Mouse (Mus musculus) neural tube, embryonic 12.5 days (tissue): ENCODE measurements at regions not wholly inside any gene's neighbourhood (a gene's known extent, or its start where the extent isn't known, plus 50 kb on each side); places are given as distances from the start of the nearest gene placed in this dataset.

Experiments used
- ATAC-seq: fragments of 200-750 bp; cut with Nextera tagmentation; 2 replicates; pipeline ENCODE4 v1.8.0; 2017; ENCODE audit warnings: low read depth, mild to moderate bottlenecking, moderate TSS enrichment, moderate library complexity; ENCODE audit not compliant: low FRiP score
- H3K27ac ChIP-seq: fragments of 300-500 bp; sonication (generic); 2 replicates; pipeline ENCODE4 v1.5.1; 2016
- H3K27me3 ChIP-seq: fragments of 300-500 bp; sonication (generic); replicated peaks from 2 replicates; pipeline ENCODE4 v1.6.1; 2016; ENCODE audit warnings: mild to moderate bottlenecking
- H3K36me3 ChIP-seq: fragments of 300-500 bp; sonication (generic); 2 replicates; pipeline ENCODE4 v1.6.1; 2016; ENCODE audit warnings: mild to moderate bottlenecking
- H3K4me1 ChIP-seq: fragments of 300-500 bp; sonication (generic); 2 replicates; pipeline ENCODE4 v1.6.1; 2016
- H3K4me2 ChIP-seq: fragments of 300-500 bp; sonication (generic); replicated peaks from 2 replicates; pipeline ENCODE4 v1.6.1; 2016; ENCODE audit warnings: mild to moderate bottlenecking
- H3K4me3 ChIP-seq: fragments of 300-500 bp; sonication (generic); 2 replicates; pipeline ENCODE4 v1.5.1; 2016
- H3K9ac ChIP-seq: fragments of 300-500 bp; sonication (generic); 2 replicates; pipeline ENCODE4 v1.6.1; 2016; ENCODE audit warnings: mild to moderate bottlenecking
- H3K9me3 ChIP-seq: fragments of 300-500 bp; sonication (generic); 2 replicates; pipeline ENCODE4 v1.6.1; 2016; ENCODE audit warnings: mild to moderate bottlenecking
- WGBS: fragments of 180-500 bp; shearing (Covaris S2); methylation state at CpG from one replicate; pipeline ENCODE4 v1.1.7; 2016; 5-methylcytosine and 5-hydroxymethylcytosine counted together

DNA sequence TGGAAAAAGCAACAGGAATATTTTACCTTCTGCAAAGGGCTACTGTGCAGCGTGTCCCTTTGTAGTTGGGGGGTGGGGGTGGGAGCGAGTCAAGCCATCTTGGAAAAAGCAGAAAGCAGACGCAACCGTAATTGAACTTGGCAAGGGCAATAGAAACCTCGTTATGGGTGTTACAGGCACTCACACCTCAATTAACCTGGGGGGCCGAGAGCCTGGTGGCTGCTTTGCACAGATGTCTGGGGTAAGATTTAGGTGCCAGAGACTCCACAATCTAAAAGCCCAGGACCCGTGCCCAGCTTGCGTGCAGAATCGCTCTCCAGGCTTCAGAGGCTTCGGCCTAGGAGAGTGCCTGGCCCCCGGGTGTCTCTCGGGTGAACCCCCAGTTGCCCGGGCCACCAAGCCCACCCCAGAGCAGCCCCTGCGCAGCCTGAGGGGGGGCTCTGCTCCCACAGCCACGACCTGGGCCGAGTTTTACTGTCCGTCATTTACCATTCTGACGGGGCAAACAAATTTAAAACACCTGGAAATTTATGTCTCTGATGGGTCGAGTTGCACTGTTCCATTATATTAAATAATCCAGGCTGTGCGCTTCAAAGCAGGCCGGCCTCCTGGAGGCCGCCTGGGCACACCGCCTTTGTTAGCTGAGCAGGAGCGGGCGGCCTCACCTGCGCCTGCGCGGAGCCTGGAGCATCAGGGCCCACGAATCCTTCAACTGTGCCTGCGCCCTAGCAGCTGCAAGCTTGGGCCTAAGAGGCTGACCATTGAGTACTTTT, 212.4 kb downstream of the Srbd1 start:
- WGBS: 73% methylated on average over 30 of the region's 30 CpGs
- Histone ChIP-seq H3K27me3 (no peaks in the 10 kb centered on the region), H3K36me3 (no peaks in the 10 kb centered on the region), H3K4me3 (no peak overlapping the region), H3K9ac (no peak overlapping the region), H3K27ac (no peak overlapping the region), H3K4me2 (no peak overlapping the region), H3K9me3 (no peaks in the 10 kb centered on the region), H3K4me1 (0 out of 2 replicates have a peak, but pooled peaks cover 8% of the 10 kb centered on the region)
- no peak for ATAC-seq

DNA sequence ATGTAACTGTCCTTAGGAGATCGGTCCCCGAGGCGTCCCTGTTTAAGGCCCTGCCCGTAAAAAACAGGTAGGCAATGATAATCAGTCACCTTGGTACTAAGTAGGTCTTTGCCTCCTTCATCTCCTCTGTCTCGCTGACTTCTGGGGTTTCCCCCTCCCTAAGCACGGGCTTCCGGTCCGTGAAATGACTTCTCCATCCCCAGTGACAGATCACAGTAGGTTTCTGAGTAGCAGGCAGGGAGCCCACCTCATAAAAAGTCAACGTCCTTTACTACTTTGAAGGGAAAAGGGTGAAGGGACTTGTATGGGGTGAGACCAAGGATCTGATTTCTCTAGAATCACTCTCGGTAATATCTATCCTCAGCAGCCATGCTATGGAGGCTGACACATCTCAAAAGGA, 213.0 kb downstream of the Srbd1 start:
- WGBS: 73% methylated on average over 10 of the region's 10 CpGs
- ATAC-seq: no peak

DNA sequence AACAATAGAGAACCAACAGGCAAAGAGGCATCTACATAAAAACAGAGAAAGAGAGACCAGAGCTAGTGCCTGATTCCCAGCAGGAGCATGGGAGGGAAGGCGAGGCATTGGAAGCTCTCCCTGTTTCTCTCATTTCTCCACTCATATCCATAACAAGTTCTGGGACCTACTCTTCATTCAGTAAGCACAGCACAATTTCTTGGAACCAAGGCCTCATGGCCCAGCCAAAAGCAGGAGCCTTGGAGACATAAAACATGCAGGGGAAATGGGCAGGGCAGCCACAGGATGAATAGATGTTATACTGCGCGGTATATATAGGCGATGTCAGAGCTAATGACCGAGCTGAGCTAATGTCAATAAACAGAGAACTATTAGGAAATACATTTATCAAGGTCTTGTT, 214.2 kb downstream of the Srbd1 start:
- Histone ChIP-seq H3K4me2 (no peak overlapping the region), H3K27ac (no peak overlapping the region), H3K9ac (no peak overlapping the region), H3K4me3 (no peak overlapping the region), H3K4me1 (0 out of 2 replicates have a peak, but pooled peaks cover 8% of the 10 kb centered on the region), H3K27me3 (no peaks in the 10 kb centered on the region), H3K36me3 (no peaks in the 10 kb centered on the region), H3K9me3 (no peaks in the 10 kb centered on the region)
- ATAC-seq: no peak
- 80% methylated on average over 5 of the region's 5 CpGs for WGBS

More for the DNA sequence above, 213.0 kb downstream of the Srbd1 start:
- no peaks in the 10 kb centered on the region for H3K27me3 ChIP-seq
- H3K4me2 ChIP-seq: no peak overlapping the region
- no peaks in the 10 kb centered on the region for H3K36me3 ChIP-seq
- 0 out of 2 replicates have a peak, but pooled peaks cover 8% of the 10 kb centered on the region for H3K4me1 ChIP-seq
- H3K9me3 ChIP-seq: no peaks in the 10 kb centered on the region
- H3K9ac ChIP-seq: no peak overlapping the region
- H3K27ac ChIP-seq: no peak overlapping the region
- no peak overlapping the region for H3K4me3 ChIP-seq

DNA sequence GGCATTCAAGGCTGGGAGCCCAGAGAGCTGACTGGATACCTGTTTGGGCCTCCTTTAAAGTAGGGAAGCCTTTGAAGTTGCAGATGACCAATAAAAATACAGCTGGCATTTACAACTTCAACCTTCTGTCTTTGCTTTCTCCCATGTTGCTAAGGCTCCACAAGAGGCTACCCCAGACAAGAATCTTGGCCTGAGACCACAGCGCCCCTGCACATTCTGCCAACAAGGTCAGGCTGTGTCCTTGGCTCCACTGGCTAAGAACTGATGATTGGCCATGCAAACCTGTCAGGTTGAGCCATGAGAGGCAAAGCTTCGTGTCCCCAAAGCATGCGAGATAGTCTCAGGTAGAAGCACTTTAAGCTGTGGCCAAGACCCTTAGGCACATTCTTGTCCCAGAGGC, 214.6 kb downstream of the Srbd1 start:
- WGBS: 83% methylated on average over 3 of the region's 3 CpGs
- H3K9ac ChIP-seq: no peak overlapping the region
- H3K27me3 ChIP-seq: no peaks in the 10 kb centered on the region

DNA sequence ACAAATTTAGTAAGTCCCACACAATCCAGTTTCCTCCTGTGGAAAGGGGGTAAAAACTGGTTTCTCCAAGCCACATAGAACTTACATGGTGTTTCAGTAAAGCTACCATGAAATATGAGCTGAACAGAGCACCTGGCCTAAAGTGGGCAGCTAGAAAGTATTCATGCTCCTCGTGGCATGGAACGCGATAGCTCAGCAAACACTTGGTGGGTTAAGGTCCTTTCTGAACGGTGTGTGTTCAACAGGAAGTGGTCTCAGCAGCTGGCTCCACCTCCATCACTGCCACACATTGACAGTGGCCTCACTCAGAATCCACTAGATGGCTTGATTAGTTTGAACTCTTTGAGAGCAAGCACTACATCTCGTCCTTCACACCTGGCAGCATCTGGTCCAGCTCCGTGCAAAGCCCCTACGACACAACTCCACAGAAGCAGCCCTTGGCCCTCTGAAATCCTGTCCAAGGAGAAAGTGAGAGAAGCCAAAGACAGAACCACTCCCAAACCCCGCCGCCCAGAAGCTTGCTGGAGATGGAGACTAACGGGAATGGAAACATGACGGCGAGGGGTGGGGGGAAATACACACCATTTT, 215.2 kb downstream of the Srbd1 start:
- H3K9ac ChIP-seq: no peak overlapping the region
- no peaks in the 10 kb centered on the region for H3K36me3 ChIP-seq
- H3K4me2 ChIP-seq: no peak overlapping the region
- no peak overlapping the region for H3K27ac ChIP-seq
- no peaks in the 10 kb centered on the region for H3K27me3 ChIP-seq
- no peaks in the 10 kb centered on the region for H3K9me3 ChIP-seq
- no peak for ATAC-seq
- no peaks in the 10 kb centered on the region for H3K4me1 ChIP-seq
- no peak overlapping the region for H3K4me3 ChIP-seq
- 85% methylated on average over 12 of the region's 12 CpGs for WGBS

More for the DNA sequence above, 214.6 kb downstream of the Srbd1 start:
- Histone ChIP-seq H3K4me3 (no peak overlapping the region), H3K4me1 (0 out of 2 replicates have a peak, but pooled peaks cover 3% of the 10 kb centered on the region), H3K27ac (no peak overlapping the region), H3K9me3 (no peaks in the 10 kb centered on the region), H3K4me2 (no peak overlapping the region), H3K36me3 (no peaks in the 10 kb centered on the region)
- no peak for ATAC-seq

DNA sequence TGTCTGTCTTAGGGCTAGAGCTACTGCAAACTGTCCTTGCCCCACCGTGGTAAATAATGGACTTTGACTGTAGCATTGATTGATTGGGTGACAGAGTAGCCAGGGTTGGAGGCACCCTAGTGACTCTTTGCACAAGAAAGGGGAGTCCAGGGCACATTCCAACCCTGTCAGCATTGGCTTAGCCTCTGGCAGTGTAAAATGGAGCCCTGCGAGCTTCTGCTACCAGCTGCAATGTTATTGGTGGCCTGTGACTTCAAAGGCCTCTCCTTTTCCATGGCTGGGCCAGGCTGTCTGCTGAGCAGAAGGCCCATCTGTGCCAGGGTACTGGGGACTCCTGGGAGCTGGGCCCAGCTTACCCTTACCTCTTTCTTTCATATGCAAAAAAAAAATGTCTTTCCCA, 216.4 kb downstream of the Srbd1 start:
- no peak for ATAC-seq
- Histone ChIP-seq H3K36me3 (no peaks in the 10 kb centered on the region), H3K27ac (no peak overlapping the region), H3K4me2 (no peak overlapping the region), H3K4me3 (no peak overlapping the region), H3K27me3 (no peaks in the 10 kb centered on the region), H3K9me3 (no peaks in the 10 kb centered on the region), H3K9ac (no peak overlapping the region), H3K4me1 (no peaks in the 10 kb centered on the region)
- 21% methylated on average over 2 of the region's 2 CpGs for WGBS

DNA sequence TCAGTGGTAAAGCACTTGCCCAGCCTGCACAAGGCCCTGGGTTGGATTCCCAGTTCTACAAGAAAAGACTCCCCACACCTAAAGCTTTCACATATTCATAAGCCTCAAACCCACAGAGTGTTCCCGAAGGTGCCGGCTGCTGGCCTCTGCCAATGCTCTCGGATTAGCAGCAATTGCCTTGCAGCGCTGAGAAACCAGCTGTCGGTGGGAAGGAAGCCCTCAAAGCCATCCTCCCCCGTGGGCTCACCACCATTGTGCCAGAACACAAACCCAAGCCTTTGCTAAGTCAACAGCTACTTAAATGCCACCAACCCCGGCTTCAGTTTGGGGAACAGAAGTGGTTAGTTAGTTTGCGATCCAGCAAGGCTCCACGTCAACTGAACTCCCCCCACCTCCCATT, 217.7 kb downstream of the Srbd1 start:
- Histone ChIP-seq H3K36me3 (no peaks in the 10 kb centered on the region), H3K4me1 (no peaks in the 10 kb centered on the region), H3K9ac (no peak overlapping the region), H3K4me3 (no peak overlapping the region), H3K27me3 (no peaks in the 10 kb centered on the region), H3K27ac (no peak overlapping the region), H3K9me3 (no peaks in the 10 kb centered on the region), H3K4me2 (no peak overlapping the region)
- WGBS: 80% methylated on average over 9 of the region's 9 CpGs
- ATAC-seq: no peak

DNA sequence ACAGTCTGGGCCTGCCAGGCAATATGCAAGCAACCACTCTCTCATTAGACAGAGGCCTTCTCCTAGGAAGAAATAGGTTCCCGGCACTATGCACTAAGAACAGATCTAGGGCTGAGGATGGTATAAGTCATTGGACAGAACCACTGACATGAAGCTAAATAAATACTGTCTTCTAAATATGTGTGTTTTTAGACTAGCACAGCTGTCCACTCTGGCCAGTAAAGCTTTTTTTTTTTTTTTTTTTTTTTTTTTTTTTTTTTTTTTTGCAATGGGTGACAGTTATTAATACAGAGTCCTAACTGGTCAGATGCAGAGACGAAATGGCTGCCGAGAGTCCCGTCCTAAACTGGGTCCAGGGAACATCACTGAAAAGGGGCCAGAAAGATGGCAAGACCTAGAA, 218.9 kb downstream of the Srbd1 start:
- no peak overlapping the region for H3K27ac ChIP-seq
- H3K4me2 ChIP-seq: no peak overlapping the region
- H3K4me3 ChIP-seq: no peak overlapping the region
- H3K9ac ChIP-seq: no peak overlapping the region
- no peaks in the 10 kb centered on the region for H3K36me3 ChIP-seq
- H3K4me1 ChIP-seq: no peaks in the 10 kb centered on the region
- no peak for ATAC-seq
- H3K27me3 ChIP-seq: no peaks in the 10 kb centered on the region
- no peaks in the 10 kb centered on the region for H3K9me3 ChIP-seq
- WGBS: 96% methylated on average over 4 of the region's 4 CpGs

DNA sequence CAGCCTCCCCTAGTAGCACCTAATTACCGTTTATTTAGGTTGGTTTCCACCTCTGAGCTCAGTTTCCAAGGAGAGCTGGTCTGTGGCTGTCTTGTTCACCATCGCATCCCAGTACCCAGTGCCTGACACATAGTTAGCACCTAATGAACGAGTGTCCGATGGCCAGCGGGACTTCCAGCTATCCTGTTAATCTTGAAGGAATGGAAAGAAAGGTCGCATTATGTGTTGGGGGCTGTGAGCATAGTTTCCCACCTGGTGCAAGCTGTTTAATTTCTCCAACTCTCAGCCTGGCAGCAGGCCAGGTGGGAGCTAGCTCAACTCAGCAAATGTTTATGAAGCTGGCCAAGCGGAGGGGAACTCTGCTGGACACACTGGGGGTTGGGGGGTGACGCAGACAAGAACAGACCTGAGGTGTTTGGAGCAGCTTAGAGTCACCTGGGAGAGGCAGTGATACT, 223.7 kb downstream of the Srbd1 start:
- Histone ChIP-seq H3K4me3 (no peak overlapping the region), H3K9ac (no peak overlapping the region), H3K27me3 (no peaks in the 10 kb centered on the region), H3K4me1 (no peaks in the 10 kb centered on the region), H3K4me2 (no peak overlapping the region), H3K9me3 (no peaks in the 10 kb centered on the region), H3K36me3 (no peaks in the 10 kb centered on the region), H3K27ac (no peak overlapping the region)
- 76% methylated on average over 8 of the region's 8 CpGs for WGBS
- no peak for ATAC-seq

DNA sequence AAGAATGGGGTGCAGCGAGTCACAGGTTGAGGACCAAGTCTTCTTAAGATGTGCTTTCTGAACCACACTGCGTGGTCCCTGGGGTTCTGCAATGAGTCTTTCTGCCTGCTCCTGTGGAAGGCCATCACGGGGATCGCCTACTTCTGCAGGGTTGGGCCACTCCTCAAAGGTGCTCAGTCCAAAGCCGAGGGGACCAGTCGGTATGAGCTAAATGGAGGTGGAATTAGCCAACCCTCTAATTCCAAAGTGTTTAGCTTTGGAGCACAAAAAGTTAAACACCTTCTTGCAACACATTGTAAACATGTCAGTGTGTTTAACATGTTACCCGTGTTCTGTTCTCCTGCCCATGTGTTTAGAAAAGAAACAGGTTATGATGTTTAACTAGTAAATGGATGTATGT, 225.1 kb downstream of the Srbd1 start:
- no peak overlapping the region for H3K4me2 ChIP-seq
- H3K4me3 ChIP-seq: no peak overlapping the region
- no peaks in the 10 kb centered on the region for H3K9me3 ChIP-seq
- H3K9ac ChIP-seq: no peak overlapping the region
- WGBS: 91% methylated on average over 7 of the region's 7 CpGs
- no peak for ATAC-seq
- H3K36me3 ChIP-seq: no peaks in the 10 kb centered on the region
- no peaks in the 10 kb centered on the region for H3K27me3 ChIP-seq
- no peak overlapping the region for H3K27ac ChIP-seq
- no peaks in the 10 kb centered on the region for H3K4me1 ChIP-seq

DNA sequence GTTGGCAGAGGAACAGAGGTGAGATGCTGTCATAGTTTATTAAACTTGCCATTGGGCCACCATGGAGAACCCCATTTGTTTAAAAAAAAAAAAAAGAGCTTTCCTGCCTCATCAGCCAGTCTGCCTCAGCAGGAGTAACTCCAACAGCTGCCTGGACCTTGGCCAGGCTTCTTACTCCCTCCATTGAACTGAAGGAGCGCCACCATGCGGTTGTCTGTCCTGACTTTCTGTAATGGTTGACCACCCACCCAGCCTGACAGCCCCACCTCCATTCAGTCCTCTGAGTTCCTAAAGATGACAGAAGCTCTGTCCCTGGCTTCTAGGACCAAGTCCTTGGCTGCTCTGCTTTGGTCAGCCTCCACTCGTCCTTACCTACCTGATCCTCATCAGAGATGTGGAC, 227.8 kb upstream of the Six2 start:
- no peak overlapping the region for H3K4me2 ChIP-seq
- 91% methylated on average over 3 of the region's 3 CpGs for WGBS
- ATAC-seq: no peak
- no peaks in the 10 kb centered on the region for H3K27me3 ChIP-seq
- no peaks in the 10 kb centered on the region for H3K9me3 ChIP-seq
- H3K4me3 ChIP-seq: no peak overlapping the region
- no peak overlapping the region for H3K27ac ChIP-seq
- H3K9ac ChIP-seq: no peak overlapping the region
- no peaks in the 10 kb centered on the region for H3K36me3 ChIP-seq
- no peaks in the 10 kb centered on the region for H3K4me1 ChIP-seq

DNA sequence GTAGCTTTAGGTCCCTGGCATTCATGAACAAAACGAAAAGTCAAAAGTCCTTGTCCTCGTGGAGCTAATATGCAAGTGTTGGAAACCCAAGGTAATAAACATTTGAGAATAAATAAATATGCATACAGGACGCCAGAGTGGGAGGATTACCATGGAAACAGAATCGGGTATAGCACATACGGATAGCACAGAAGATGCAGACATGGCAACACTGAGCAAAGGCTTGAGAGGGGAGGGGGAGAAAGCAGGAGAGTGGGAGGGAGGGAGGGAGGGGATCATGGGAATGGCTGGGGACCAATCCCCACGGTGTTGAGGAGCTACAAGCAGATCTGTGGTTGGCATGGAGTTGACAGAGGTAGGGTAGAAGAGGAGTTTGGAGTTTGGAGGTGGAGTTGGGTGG, 226.0 kb upstream of the Six2 start:
- no peak overlapping the region for H3K4me3 ChIP-seq
- ATAC-seq: no peak
- no peaks in the 10 kb centered on the region for H3K27me3 ChIP-seq
- no peak overlapping the region for H3K9ac ChIP-seq
- H3K4me2 ChIP-seq: no peak overlapping the region
- H3K9me3 ChIP-seq: no peaks in the 10 kb centered on the region
- H3K27ac ChIP-seq: no peak overlapping the region
- 81% methylated on average over 6 of the region's 6 CpGs for WGBS
- no peaks in the 10 kb centered on the region for H3K36me3 ChIP-seq
- H3K4me1 ChIP-seq: no peaks in the 10 kb centered on the region

DNA sequence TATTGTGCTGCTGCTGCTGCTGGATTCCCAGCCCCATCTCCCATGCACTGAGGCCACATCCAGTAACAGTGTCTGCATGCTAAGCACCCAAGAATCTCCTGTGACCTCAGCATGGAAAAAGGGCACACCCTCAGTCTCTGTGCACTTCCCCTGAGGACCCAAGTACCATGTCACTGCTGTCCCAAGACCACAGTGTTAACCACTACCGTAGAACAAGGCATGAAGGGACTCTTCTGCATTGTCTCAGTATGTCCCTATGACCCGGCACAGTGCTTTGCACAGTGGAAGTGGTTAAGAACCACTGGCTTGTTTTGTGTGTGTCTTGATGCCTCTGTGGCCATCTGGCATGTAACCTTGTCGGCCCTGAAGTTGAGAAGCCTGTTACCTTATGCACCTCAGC, 220.6 kb upstream of the Six2 start:
- 88% methylated on average over 3 of the region's 3 CpGs for WGBS
- no peaks in the 10 kb centered on the region for H3K4me1 ChIP-seq
- no peak for ATAC-seq

More for the DNA sequence above, 220.6 kb upstream of the Six2 start:
- no peaks in the 10 kb centered on the region for H3K9me3 ChIP-seq
- no peak overlapping the region for H3K27ac ChIP-seq
- no peak overlapping the region for H3K9ac ChIP-seq
- H3K36me3 ChIP-seq: no peaks in the 10 kb centered on the region
- H3K27me3 ChIP-seq: no peaks in the 10 kb centered on the region
- H3K4me3 ChIP-seq: no peak overlapping the region
- no peak overlapping the region for H3K4me2 ChIP-seq
